Mouse (Mus musculus): Measurements from ENCODE around the gene Ndufb3.

- no peak for TF ChIP-seq GATA1 (IDR thresholded peaks at IDR 0.05; ENCODE audit: borderline replicate concordance, low read length)
- no peak for TF ChIP-seq FLI1 (IDR thresholded peaks at IDR 0.05; ENCODE audit: low read length)
Observed at GRCm38 (mm10) chr1:58610611-58611010, 24.4 kb downstream of the Ndufb3 start.

Data from megakaryocyte, embryonic 14.5 days (primary cell).